Mouse (Mus musculus): Measurements from ENCODE around the gene Ggct. TPM values are rescaled to one million over a fixed set of nuclear protein-coding genes. Genes with fewer than 3 reads are reported as not detected.
A peak's percentile ranks its signal among the peaks of the same experiment; 100 is the strongest.

Ggct gene
- polyA plus RNA-seq, 1 experiment from 2014 or later, result 2.9 TPM

DNA sequence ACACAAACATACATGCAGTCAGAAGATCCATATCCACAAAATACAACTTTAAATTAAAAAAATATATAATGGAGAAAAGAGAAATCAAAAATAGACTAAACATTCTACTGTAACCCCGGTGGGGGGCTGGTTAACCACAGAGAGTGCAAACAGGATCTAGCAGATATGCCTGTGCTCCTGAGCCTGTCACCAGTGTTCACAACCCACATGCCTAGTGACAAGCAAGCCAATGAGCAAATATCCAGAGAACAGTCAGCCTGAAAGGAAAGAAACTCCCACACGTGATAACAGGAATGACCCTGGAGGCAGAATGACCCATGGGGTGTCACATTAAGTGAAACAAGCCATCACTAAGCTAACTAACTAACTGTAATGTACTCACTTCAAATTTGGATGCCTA, 56.3 kb downstream of the Ggct start:
- H3K27ac ChIP-seq (ENCODE audit: low read length), result no peak overlapping the region
- H3K4me3 ChIP-seq (ENCODE audit: low read depth, low read length), result no peak overlapping the region
- H3K9ac ChIP-seq (ENCODE audit: low read depth, low read length), result no peak overlapping the region
- H3K27me3 ChIP-seq (ENCODE audit: control insufficient read depth, insufficient read depth, low read depth, low read length), result no peaks in the 10 kb centered on the region
- no peak overlapping the region for H3K4me2 ChIP-seq (ENCODE audit: low read depth, low read length)
- no peaks in the 10 kb centered on the region for H3K9me3 ChIP-seq (replicated peaks; ENCODE audit: control insufficient read depth, low read length)
- no peaks in the 10 kb centered on the region; the same call in 1 of the 2 replicates for H3K4me1 ChIP-seq (ENCODE audit: control insufficient read depth, low read depth, low read length)
- ATAC-seq (ENCODE audit: low read depth), result no peak
- 11% methylated on average over 2 of the region's 2 CpGs for WGBS (ENCODE audit: insufficient replicate concordance)
- no peaks in the 10 kb centered on the region for H3K36me3 ChIP-seq (ENCODE audit: control insufficient read depth, insufficient read depth)

DNA sequence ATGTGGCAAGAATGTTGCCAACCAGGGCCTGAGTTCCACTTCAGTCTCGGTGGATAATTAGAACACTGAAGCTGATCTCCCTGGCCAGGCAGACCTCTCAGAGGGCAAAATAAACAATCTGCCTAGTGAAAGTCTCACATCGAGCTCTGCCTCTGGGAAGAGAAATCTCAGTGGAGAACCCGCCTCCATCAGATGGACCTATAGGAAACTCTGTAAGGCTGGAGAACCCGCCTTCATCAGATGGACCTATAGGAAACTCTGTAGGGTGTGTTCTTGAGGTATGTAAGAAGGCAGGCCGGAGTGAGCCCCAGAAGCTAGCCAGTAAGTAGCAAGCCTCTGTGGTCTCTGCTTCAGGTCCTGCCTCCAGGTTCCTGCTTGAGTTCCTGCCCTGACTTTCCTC, 57.8 kb downstream of the Ggct start:
- WGBS (ENCODE audit: insufficient replicate concordance), result 55% methylated on average over 5 of the region's 5 CpGs
- Histone ChIP-seq H3K27me3 (ENCODE audit: control insufficient read depth, insufficient read depth, low read depth, low read length) (no peaks in the 10 kb centered on the region), H3K4me2 (ENCODE audit: low read depth, low read length) (no peak overlapping the region), H3K36me3 (ENCODE audit: control insufficient read depth, insufficient read depth) (no peaks in the 10 kb centered on the region), H3K4me1 (ENCODE audit: control insufficient read depth, low read depth, low read length) (no peaks in the 10 kb centered on the region; the same call in 1 of the 2 replicates), H3K4me3 (ENCODE audit: low read depth, low read length) (no peak overlapping the region), H3K27ac (ENCODE audit: low read length) (no peak overlapping the region), H3K9ac (ENCODE audit: low read depth, low read length) (no peak overlapping the region), H3K9me3 (replicated peaks; ENCODE audit: control insufficient read depth, low read length) (no peaks in the 10 kb centered on the region)
- ATAC-seq (ENCODE audit: low read depth), result no peak

DNA sequence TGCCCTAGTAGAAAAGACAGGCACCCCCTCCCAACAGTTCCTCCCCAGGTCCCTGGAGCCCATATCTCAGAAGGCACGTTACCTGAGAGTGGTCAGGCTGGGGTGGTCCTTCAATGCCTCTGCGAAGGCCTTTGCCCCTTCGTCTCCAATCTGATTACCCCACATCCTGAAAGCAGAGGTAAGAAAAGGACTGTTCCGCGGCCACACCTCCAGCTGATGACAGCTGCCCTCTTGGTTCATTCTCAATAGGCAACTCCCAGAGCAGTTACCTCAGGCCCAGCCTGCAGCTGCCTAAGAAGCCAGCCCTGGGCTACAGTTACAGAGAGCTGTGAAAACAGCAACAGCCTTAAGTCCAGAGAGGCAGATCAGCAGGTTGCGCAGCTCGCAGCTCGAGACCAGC, 58.4 kb downstream of the Ggct start:
- no peak overlapping the region for H3K4me3 ChIP-seq (ENCODE audit: low read depth, low read length)

DNA sequence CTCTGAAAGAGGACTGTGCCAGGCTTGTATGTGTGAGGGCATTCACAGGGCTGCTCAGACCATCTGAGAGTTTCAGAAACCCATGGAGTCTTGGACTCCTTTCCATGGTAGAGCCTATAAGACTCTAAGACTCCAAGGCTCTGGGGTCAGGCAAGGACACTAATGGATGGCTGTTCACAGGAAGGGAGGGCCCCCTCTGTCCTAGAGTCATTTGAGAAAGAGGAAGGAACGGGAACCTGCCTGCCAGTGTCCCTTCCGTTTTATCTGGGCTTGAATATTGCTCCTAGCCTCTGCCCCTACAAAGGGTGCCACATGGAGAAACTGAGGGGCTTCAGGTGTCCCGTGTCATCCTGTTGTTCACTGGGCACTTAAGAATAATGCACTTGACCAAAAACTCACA, 58.9 kb downstream of the Ggct start:
- WGBS (ENCODE audit: insufficient replicate concordance), result 26% methylated on average over 3 of the region's 3 CpGs
- H3K4me3 ChIP-seq (ENCODE audit: low read depth, low read length), result no peak overlapping the region
- no peak overlapping the region for H3K9ac ChIP-seq (ENCODE audit: low read depth, low read length)
- no peaks in the 10 kb centered on the region for H3K27me3 ChIP-seq (ENCODE audit: control insufficient read depth, insufficient read depth, low read depth, low read length)
- H3K27ac ChIP-seq (ENCODE audit: low read length), result no peak overlapping the region
- H3K36me3 ChIP-seq (ENCODE audit: control insufficient read depth, insufficient read depth), result no peaks in the 10 kb centered on the region
- ATAC-seq (ENCODE audit: low read depth), result 0 out of 2 replicates have a peak, but pooled peaks have one; percentile 21
- no peak overlapping the region for H3K4me2 ChIP-seq (ENCODE audit: low read depth, low read length)
- H3K4me1 ChIP-seq (ENCODE audit: control insufficient read depth, low read depth, low read length), result no peaks in the 10 kb centered on the region
- no peaks in the 10 kb centered on the region for H3K9me3 ChIP-seq (replicated peaks; ENCODE audit: control insufficient read depth, low read length)

More for the DNA sequence above, 58.4 kb downstream of the Ggct start:
- ATAC-seq (ENCODE audit: low read depth), result no peak
- WGBS (ENCODE audit: insufficient replicate concordance), result 58% methylated on average over 8 of the region's 8 CpGs
- H3K27ac ChIP-seq (ENCODE audit: low read length), result no peak overlapping the region
- 0 out of 2 replicates have a peak overlapping the region, but pooled peaks have one; percentile 4 for H3K4me2 ChIP-seq (ENCODE audit: low read depth, low read length)
- H3K36me3 ChIP-seq (ENCODE audit: control insufficient read depth, insufficient read depth), result no peaks in the 10 kb centered on the region
- H3K9me3 ChIP-seq (replicated peaks; ENCODE audit: control insufficient read depth, low read length), result no peaks in the 10 kb centered on the region
- no peak overlapping the region for H3K9ac ChIP-seq (ENCODE audit: low read depth, low read length)
- no peaks in the 10 kb centered on the region for H3K27me3 ChIP-seq (ENCODE audit: control insufficient read depth, insufficient read depth, low read depth, low read length)
- H3K4me1 ChIP-seq (ENCODE audit: control insufficient read depth, low read depth, low read length), result no peaks in the 10 kb centered on the region

DNA sequence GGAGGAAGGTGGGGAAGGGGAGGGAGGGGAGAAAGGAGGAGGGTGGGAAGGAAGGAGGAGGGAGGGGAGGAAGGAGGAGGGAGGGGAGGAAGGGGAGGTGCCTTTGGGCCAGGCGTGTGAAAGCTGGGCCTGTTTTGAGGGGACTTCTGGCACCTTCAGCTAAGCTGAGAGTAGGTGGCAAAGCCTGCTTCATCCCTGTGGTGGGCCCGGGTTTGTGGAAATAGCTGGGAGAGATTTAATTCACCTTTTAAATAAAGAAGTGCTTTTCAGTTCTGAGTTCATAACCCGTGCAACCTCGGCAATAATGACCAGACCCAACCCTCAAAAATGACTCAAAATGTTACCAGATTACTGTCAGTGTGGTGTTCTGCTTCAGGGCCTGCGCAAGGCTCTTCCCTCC, 59.5 kb downstream of the Ggct start:
- WGBS (ENCODE audit: insufficient replicate concordance), result 58% methylated on average over 5 of the region's 5 CpGs
- Histone ChIP-seq H3K4me2 (ENCODE audit: low read depth, low read length) (no peak overlapping the region), H3K9ac (ENCODE audit: low read depth, low read length) (no peak overlapping the region), H3K27me3 (ENCODE audit: control insufficient read depth, insufficient read depth, low read depth, low read length) (no peaks in the 10 kb centered on the region), H3K9me3 (replicated peaks; ENCODE audit: control insufficient read depth, low read length) (no peaks in the 10 kb centered on the region), H3K4me3 (ENCODE audit: low read depth, low read length) (no peak overlapping the region), H3K4me1 (ENCODE audit: control insufficient read depth, low read depth, low read length) (no peaks in the 10 kb centered on the region), H3K27ac (ENCODE audit: low read length) (no peak overlapping the region), H3K36me3 (ENCODE audit: control insufficient read depth, insufficient read depth) (no peaks in the 10 kb centered on the region)
- no peak for ATAC-seq (ENCODE audit: low read depth)

Other genes starting within 250 kb of the Ggct start
- 1.8 and 2.1 TPM in 2 replicates for gene Znrf2, start 176.0 kb downstream of the Ggct start, polyA plus RNA-seq (2015; fragmentation: Nextera tagmentation; extraction: Ambion mirVana)
- gene Nod1, start 20.3 kb downstream of the Ggct start, polyA plus RNA-seq (2015; fragmentation: Nextera tagmentation; extraction: Ambion mirVana), result 2.8 and 3.0 TPM in 2 replicates
- gene Gars, start 45.1 kb upstream of the Ggct start, polyA plus RNA-seq (2015; fragmentation: Nextera tagmentation; extraction: Ambion mirVana), result 90.2 and 102 TPM in 2 replicates
- 0.39 and 0.64 TPM in 2 replicates for gene Crhr2, start 140.1 kb upstream of the Ggct start, polyA plus RNA-seq (2015; fragmentation: Nextera tagmentation; extraction: Ambion mirVana)
- 0.20 and 0.24 TPM in 2 replicates for gene Inmt, start 182.1 kb upstream of the Ggct start, polyA plus RNA-seq (2015; fragmentation: Nextera tagmentation; extraction: Ambion mirVana)
- 0.82 and 1.2 TPM in 2 replicates for gene Mindy4, start 210.4 kb upstream of the Ggct start, polyA plus RNA-seq (2015; fragmentation: Nextera tagmentation; extraction: Ambion mirVana)